Mouse (Mus musculus) limb, embryonic 10.5 days (tissue): Measurements from ENCODE around the gene Mgrn1. TPM values are rescaled to one million over a fixed set of nuclear protein-coding genes. Genes with fewer than 3 reads are reported as not detected.
A peak's percentile ranks its signal among the peaks of the same experiment; 100 is the strongest.

Source experiments
- DNase-seq: peaks from one replicate; pipeline ENCODE4 v3.0.0-alpha.2; 2017; ENCODE audit warnings: low spot score
- H3K27ac ChIP-seq: fragments of 300-500 bp; sonication (generic); 2 replicates; pipeline ENCODE4 v1.5.1; 2016; ENCODE audit warnings: mild to moderate bottlenecking
- H3K27me3 ChIP-seq: fragments of 300-500 bp; sonication (generic); 2 replicates; pipeline ENCODE4 v1.6.1; 2016; ENCODE audit warnings: low read depth, mild to moderate bottlenecking; ENCODE audit not compliant: poor library complexity, severe bottlenecking
- H3K36me3 ChIP-seq: fragments of 300-500 bp; sonication (generic); 2 replicates; pipeline ENCODE4 v1.6.1; 2016; ENCODE audit warnings: mild to moderate bottlenecking, moderate library complexity
- H3K4me1 ChIP-seq: fragments of 300-500 bp; sonication (generic); 2 replicates; pipeline ENCODE4 v1.6.1; 2016
- H3K4me3 ChIP-seq: fragments of 300-500 bp; sonication (generic); 2 replicates; pipeline ENCODE4 v1.5.1; 2016; ENCODE audit warnings: mild to moderate bottlenecking, moderate library complexity
- H3K9me3 ChIP-seq: fragments of 300-500 bp; sonication (generic); replicated peaks from 2 replicates; pipeline ENCODE4 v1.6.1; 2016; ENCODE audit warnings: mild to moderate bottlenecking
- WGBS: fragments of 180-500 bp; shearing (Covaris S2); methylation state at CpG from one replicate; pipeline ENCODE4 v1.1.7; 2016; 5-methylcytosine and 5-hydroxymethylcytosine counted together
- polyA plus RNA-seq: library from polyadenylated mRNA; unstranded; fragments of >200 nt; fragmentation: Nextera tagmentation; extraction: Ambion mirVana; gene quantifications from 2 replicates; pipeline ENCODE4 v1.2.1, GENCODE M21; 2016

Gene Mgrn1
- polyA plus RNA-seq, 1 experiment from 2014 or later: 84.5 TPM

DNA sequence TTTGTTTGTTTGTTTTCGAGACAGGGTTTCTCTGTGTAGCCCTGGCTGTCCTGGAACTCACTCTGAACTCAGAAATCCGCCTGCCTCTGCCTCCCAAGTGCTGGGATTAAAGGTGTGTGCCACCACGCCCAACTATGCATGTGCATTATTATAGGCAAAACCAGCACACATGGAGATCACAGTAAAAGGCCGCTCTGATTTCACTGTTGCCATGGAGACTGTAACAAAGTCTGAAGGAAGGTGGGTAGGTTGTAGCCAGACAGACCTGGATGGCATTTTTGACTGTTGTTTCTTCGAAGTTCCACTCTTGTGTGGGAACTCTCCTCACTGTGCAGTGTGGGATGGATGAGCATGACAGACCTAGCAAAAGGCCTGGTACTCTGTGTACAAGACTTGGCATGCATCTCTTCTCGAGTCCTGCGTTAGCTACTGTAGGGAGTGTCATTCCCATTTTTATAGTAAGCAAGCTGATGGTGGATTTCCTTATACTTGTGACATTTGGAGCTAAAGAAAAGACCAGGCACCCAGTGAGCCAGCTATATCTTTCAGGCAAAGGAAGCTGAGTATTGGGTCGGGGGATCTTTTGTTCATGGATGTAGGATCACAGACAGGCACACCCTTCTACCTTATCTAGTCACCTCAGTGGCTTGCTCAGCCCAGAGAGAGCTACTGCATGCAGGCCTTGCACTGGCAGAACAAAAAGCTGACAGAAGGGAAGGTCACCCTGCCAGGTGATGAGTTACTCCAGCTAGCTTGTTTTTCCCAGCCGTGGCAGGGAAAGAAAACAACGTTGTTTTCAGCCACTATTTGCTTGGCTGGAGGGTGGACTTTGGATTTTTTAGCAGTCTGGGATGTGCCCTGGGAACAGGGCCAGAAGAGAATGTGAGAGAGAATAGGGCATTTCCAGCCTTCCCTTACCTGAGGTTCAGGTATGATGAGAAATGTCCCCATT, 4.4 kb upstream of the Mgrn1 start:
- Histone ChIP-seq H3K9me3 (no peaks in the 10 kb centered on the region), H3K4me3 (peak overlapping the region; percentile 94), H3K4me1 (peaks cover 39% of the 10 kb centered on the region), H3K27ac (peak overlapping the region; percentile 97), H3K27me3 (no peaks in the 10 kb centered on the region), H3K36me3 (0 out of 2 replicates have a peak, but pooled peaks cover 8% of the 10 kb centered on the region)
- WGBS: 83% methylated on average over 10 of the region's 10 CpGs
- DNase-seq: no peak

- Histone ChIP-seq H3K36me3 (no peaks in the 10 kb centered on the region), H3K9me3 (no peaks in the 10 kb centered on the region), H3K4me1 (peaks cover 42% of the 10 kb centered on the region), H3K27ac (peak overlapping the region; percentile 93), H3K27me3 (no peaks in the 10 kb centered on the region), H3K4me3 (no peak overlapping the region)
- WGBS: 95% methylated on average over 10 of the region's 10 CpGs
- no peak for DNase-seq
Observed at GRCm38 (mm10) chr16:4884930-4885329, 1.1 kb upstream of the Mgrn1 start.

DNA sequence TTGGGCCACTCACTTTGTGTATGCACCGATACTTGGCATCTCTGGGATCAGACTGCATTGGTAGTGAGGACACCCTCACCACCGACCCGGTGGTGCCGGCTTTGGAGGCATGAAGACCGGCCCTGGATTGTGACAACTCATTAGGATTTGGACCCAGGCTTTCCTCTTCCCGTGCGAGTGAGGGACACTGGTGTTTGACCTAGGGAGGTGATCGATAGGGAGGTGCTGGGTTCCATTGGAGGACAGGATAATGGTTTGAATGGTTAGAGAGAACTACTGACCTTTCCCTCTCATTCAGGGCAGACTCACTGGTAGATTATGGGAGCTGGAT, 606 bp downstream of the Mgrn1 start:
- WGBS: 2% methylated on average over 8 of the region's 8 CpGs
- Histone ChIP-seq H3K9me3 (no peaks in the 10 kb centered on the region), H3K27ac (peak overlapping the region; percentile 93), H3K4me1 (peaks cover 37% of the 10 kb centered on the region), H3K36me3 (peaks cover 4% of the 10 kb centered on the region), H3K27me3 (no peaks in the 10 kb centered on the region), H3K4me3 (peak overlapping the region; percentile 95)
- DNase-seq: no peak

GRCm38 (mm10) chr16:4890201-4890709, 4.2 kb downstream of the Mgrn1 start:
- H3K27ac ChIP-seq: no peak overlapping the region

DNA sequence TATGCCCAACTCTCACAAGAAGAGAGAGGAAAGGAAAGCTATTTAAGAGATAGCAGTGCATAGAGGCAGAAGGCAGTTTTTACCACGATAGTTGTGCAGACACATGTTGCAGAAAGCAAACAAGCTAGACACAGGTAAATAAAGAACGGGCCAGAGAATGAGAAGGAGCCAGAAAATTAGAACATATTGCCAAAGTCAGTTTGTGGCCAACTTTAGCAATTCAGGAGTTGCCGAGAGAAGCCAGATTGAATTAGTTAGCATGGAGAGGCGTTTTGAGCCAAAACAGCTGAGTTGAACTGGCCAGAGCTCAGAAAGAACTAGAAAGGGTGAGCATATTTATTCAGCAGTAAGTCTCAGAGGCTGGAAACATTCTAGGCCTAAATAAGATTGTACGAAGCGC, 6.1 kb downstream of the Mgrn1 start:
- Histone ChIP-seq H3K9me3 (no peaks in the 10 kb centered on the region), H3K4me1 (peaks cover 26% of the 10 kb centered on the region), H3K4me3 (no peak overlapping the region), H3K27ac (no peak overlapping the region), H3K36me3 (peaks cover 12% of the 10 kb centered on the region), H3K27me3 (no peaks in the 10 kb centered on the region)
- DNase-seq: no peak
- 92% methylated on average over 6 of the region's 6 CpGs for WGBS

More at GRCm38 (mm10) chr16:4890201-4890709, 4.2 kb downstream of the Mgrn1 start:
- no peak for DNase-seq
- Histone ChIP-seq H3K36me3 (peaks cover 12% of the 10 kb centered on the region), H3K4me3 (no peak overlapping the region), H3K9me3 (no peaks in the 10 kb centered on the region), H3K4me1 (peaks cover 33% of the 10 kb centered on the region), H3K27me3 (no peaks in the 10 kb centered on the region)
- 64% methylated on average over 4 of the region's 4 CpGs for WGBS

DNA sequence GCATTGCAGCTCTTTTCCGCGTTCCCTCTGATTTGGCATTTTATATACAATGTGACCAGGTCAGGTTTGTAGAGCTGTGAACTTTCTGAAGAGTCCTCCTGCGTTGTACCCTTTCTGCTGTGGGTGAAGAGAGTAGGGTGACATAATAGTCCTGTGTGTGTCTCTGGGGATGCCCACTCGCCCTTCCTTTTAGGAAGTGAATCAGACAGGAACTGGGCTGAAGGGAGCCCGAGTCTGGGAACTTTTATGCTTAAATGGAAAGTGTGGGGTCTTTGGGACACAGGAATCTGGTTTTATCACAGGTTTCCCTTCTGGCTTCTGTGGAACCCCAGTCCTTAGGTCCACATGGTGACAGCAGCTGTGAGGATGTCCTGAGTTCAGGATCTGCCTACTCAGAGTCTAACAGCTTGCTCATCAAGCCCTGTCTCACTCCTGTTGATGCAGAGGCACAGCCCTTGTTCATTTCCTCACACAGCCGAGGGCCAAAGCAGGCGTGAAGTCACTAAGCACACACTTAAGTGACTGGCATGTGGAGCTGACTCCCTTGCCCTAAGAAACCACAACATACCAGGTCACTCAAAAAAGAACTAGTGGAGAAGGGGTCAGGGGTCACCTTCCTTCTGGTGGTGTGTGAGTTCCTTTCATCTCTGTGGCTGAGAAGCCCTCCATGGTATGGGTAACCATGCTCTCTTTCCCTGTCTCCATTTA, 8.3 kb downstream of the Mgrn1 start:
- Histone ChIP-seq H3K27ac (no peak overlapping the region), H3K4me1 (peaks cover 16% of the 10 kb centered on the region)
- 79% methylated on average over 7 of the region's 7 CpGs for WGBS

GRCm38 (mm10) chr16:4896249-4897027, 10.4 kb downstream of the Mgrn1 start:
- Histone ChIP-seq H3K27me3 (no peaks in the 10 kb centered on the region), H3K27ac (no peak overlapping the region), H3K4me3 (no peak overlapping the region), H3K4me1 (peaks cover 9% of the 10 kb centered on the region; the same call in 1 of the 2 replicates), H3K9me3 (no peaks in the 10 kb centered on the region), H3K36me3 (peaks cover 8% of the 10 kb centered on the region)
- DNase-seq: no peak
- WGBS: 77% methylated on average over 5 of the region's 5 CpGs

More for the DNA sequence above, 8.3 kb downstream of the Mgrn1 start:
- H3K4me3 ChIP-seq: no peak overlapping the region
- no peak for DNase-seq
- H3K36me3 ChIP-seq: peaks cover 12% of the 10 kb centered on the region
- H3K27me3 ChIP-seq: no peaks in the 10 kb centered on the region
- H3K9me3 ChIP-seq: no peaks in the 10 kb centered on the region

- WGBS: 55% methylated on average over 7 of the region's 7 CpGs
- Histone ChIP-seq H3K4me1 (peaks cover 9% of the 10 kb centered on the region; the same call in 1 of the 2 replicates), H3K27me3 (no peaks in the 10 kb centered on the region), H3K27ac (no peak overlapping the region), H3K36me3 (peaks cover 8% of the 10 kb centered on the region), H3K4me3 (no peak overlapping the region), H3K9me3 (no peaks in the 10 kb centered on the region)
- DNase-seq: no peak
Observed at GRCm38 (mm10) chr16:4897146-4897730, 11.2 kb downstream of the Mgrn1 start.

- Histone ChIP-seq H3K36me3 (no peaks in the 10 kb centered on the region), H3K27ac (no peak overlapping the region), H3K4me3 (no peak overlapping the region), H3K27me3 (no peaks in the 10 kb centered on the region), H3K4me1 (peaks cover 13% of the 10 kb centered on the region; the same call in 1 of the 2 replicates), H3K9me3 (no peaks in the 10 kb centered on the region)
- DNase-seq: no peak
- WGBS: 91% methylated on average over 6 of the region's 6 CpGs
Observed at GRCm38 (mm10) chr16:4898881-4899280, 12.8 kb downstream of the Mgrn1 start.

DNA sequence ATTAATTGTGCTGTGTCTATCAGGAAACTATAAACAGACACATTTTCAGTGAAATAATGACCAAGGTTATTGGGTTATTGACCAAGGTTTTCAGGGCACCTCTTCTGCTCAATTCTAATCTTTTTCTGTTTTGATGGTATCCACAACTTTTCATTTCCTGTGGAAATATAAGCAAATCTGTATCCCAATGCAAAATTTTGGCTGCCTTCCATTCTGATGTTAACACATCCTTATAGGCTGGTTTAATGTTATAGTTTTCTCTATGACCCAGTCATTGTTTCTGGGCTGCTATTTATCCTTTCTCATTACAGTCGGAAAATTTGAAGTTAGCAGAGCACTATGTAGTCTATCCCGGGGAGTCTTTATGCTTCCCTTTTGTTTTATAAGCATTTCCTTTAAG, 13.7 kb downstream of the Mgrn1 start:
- no peaks in the 10 kb centered on the region for H3K9me3 ChIP-seq
- no peak overlapping the region for H3K27ac ChIP-seq
- no peak overlapping the region for H3K4me3 ChIP-seq
- H3K36me3 ChIP-seq: no peaks in the 10 kb centered on the region
- 96% methylated on average over 2 of the region's 2 CpGs for WGBS
- no peaks in the 10 kb centered on the region for H3K27me3 ChIP-seq
- DNase-seq: no peak
- H3K4me1 ChIP-seq: peaks cover 12% of the 10 kb centered on the region; the same call in 1 of the 2 replicates

- Histone ChIP-seq H3K27ac (no peak overlapping the region), H3K36me3 (no peaks in the 10 kb centered on the region), H3K27me3 (no peaks in the 10 kb centered on the region), H3K4me1 (peaks cover 25% of the 10 kb centered on the region), H3K4me3 (no peak overlapping the region), H3K9me3 (no peaks in the 10 kb centered on the region)
- WGBS: 74% methylated on average over 7 of the region's 7 CpGs
- DNase-seq: no peak
Observed at GRCm38 (mm10) chr16:4901167-4901566, 15.1 kb downstream of the Mgrn1 start.

- Histone ChIP-seq H3K9me3 (no peaks in the 10 kb centered on the region), H3K4me3 (no peak overlapping the region), H3K36me3 (peaks cover 4% of the 10 kb centered on the region), H3K27ac (no peak overlapping the region), H3K27me3 (no peaks in the 10 kb centered on the region), H3K4me1 (peaks cover 22% of the 10 kb centered on the region)
- 85% methylated on average over 2 of the region's 2 CpGs for WGBS
- no peak for DNase-seq
Observed at GRCm38 (mm10) chr16:4902390-4902789, 16.3 kb downstream of the Mgrn1 start.
